Mouse (Mus musculus) ES-CJ7 (cell line): ENCODE measurements around the gene Zfp985.
A peak's percentile ranks its signal among the peaks of the same experiment; 100 is the strongest.
"Not testable (repeated sequence)": the region's sequence is repeated elsewhere in the genome, so short reads cannot be mapped to it uniquely, and the experiment has no call there.

ENCODE experiments used
- DNase-seq: peaks from one replicate; pipeline ENCODE4 v3.0.0; 2011; ENCODE audit warnings: low read depth, low spot score

The Zfp985 gene

DNA sequence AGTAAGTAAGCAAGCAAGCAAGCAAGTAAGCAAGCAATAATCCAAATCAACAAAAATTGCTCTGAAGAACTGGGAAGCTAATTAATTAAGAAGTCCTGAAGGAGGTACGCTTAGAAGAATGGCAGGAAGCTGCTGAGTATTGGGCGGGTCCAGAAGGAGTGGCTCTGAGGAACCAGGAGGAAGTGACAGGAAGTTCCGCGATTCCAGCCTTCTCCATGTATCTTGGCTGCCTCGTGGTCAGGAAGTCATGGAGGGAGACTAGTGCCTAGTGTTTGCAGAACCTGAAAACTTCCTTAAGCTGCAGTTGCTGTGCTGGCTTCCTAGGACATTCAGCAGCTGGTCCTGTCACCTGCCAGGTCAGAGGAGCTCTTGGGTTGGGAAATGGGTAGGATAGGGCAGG, at the start of gene Zfp985:
Zfp985 (plus strand) TSS at position 207 of the 400 bp plus-strand sequence.
- DNase-seq, result peak; percentile 67

DNA sequence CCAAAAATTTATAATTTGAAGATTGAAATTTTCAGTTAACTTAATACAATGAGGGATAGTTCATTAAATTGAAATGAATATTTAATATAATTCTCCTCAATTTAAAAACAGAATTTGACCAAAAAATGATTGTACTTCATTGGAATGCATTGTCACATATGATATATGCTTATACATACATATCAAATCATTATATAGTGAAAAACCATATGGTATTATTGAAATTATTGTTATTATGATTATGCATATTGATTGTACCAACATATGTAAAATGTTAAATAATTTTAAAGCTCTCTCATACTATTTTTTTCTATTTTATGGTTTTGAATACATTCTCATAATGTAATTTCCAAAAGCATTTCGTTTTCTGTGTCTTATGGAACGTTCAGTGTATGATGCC, 43.9 kb upstream of the Zfp985 start:
- no peak for DNase-seq

DNA sequence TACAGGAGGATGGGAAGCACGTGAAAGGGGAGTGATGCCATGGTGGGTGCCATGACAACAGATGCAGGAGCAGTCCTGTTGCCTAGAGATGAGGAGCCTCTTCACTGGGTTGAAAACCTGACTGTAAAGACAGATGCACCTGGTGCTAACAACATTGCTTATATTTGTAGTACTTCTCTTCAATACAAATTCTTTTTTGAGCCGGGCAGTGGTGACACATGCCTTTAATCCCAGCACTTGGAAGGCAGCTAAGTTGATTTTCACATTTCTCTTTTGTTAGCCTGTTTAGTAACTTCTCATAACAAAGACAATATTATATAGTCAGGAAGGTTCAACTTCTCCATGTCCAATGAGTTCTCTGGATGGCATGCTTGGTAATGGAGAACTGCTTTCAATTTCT, 34.1 kb upstream of the Zfp985 start:
- no peak for DNase-seq

DNA sequence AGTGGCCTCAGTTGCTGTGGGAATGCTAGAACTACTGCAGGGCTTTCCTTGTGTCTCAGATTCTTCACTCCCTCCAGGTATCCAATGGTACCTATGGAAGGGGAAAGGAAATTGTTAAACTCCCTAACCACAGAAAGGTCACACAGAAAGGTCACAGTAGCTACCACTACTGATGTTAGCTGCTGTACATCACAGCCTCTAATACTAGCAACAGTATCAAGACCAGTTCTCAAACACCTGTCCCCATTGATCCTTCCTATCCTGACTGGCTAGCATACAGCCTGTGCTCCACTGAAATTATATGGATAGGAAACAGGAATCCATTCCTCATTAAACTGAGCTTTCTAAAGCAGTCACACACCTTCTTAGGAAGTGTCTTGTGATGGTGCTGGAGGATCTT, 33.0 kb upstream of the Zfp985 start:
- DNase-seq, result no peak

DNA sequence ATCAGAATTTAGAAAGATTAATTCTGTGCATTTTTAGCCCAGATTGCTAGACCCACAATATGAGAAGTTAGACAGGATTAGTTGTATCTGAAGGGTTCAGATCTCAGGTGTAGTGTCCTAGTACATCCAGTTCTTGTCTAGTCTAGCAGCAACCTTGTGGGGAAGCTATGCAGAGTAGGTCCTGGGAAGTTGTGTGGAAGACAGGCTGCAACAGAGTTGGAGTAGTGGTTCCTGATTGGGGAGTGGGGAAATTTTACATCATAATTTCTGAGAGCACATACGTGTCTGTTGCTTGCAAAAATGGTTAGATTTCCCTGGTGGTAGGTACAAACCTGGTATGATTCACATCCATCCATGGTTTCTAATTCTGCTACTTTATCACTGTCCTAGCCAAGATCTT, 28.0 kb upstream of the Zfp985 start:
- DNase-seq, result no peak

DNA sequence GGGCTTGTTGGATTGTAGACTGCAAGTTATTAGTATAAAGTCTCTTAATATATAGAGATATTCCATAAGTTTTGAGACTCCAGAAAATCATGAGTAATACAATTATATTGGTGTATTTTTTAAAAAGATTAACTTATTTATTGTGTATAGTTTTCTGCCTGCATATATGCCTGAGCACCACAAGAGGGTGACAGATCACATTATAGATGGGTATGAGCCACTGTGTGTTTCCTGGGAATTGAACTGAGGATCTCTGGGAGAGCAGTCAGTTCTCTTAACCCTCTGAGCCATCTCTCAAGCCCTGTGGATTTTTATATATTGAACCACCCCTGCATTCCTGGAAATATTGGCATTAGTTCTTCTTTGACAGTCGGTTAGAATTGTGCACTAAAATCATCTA, 22.7 kb upstream of the Zfp985 start:
- DNase-seq, result peak; percentile 80

DNA sequence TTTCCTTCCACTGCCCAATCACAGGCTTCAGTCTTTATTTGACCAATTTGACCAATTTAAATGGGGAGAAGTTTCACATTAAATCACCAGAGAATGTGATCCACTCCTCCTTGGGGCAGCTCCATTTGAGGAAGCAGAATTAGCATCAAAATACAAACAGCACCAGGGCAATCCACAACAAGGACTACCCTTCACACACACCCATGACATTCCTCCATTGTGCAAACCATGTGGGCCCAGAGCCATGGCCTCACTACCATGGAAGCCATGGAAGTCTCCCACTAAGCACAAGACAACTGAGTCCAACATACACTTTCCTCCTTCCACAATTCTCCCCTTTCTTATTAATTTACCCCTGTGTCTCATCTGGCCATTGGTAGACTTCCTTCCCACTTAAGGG, 17.2 kb upstream of the Zfp985 start:
- DNase-seq, result peak; percentile 76

DNA sequence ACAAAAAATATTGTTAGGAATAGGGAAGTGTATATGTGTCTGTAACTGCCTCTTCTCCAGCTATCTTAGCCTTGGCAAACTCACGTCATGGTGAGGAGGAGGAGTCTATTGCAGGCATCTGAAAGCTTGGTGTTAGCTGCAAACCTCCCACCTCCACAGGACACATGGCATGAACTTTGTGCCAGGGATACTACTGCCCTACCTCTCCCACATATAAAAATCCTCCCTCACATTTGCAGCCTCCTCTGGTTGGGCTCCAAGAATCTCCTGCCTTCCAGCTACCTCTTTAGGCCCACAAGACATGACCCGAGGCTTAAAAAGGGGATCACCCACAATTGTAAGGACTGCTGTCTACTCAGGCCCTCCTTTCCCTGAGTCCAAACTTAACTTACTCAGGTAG, 15.4 kb upstream of the Zfp985 start:
- DNase-seq, result no peak

DNA sequence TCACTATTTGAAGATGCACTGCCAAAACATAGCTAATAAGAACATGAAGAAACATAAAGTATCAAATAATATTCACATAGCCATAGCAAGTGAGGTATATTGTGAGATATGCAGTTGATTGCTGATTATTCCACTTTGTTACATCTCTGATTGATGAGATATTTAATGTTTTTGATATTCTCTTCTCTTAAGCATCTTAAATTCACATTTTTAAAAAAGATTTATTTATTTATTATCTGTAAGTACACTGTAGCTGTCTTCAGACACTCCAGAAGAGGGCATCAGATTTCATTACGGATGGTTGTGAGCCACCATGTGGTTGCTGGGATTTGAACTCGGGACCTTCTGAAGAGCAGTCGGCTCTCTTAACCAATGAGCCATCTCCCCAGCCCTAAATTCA, 13.2 kb upstream of the Zfp985 start, which contains the start of gene Gm16503:
Gm16503 (plus strand) TSS at position 301 of the 400 bp plus-strand sequence.
- not testable (repeated sequence) for DNase-seq

DNA sequence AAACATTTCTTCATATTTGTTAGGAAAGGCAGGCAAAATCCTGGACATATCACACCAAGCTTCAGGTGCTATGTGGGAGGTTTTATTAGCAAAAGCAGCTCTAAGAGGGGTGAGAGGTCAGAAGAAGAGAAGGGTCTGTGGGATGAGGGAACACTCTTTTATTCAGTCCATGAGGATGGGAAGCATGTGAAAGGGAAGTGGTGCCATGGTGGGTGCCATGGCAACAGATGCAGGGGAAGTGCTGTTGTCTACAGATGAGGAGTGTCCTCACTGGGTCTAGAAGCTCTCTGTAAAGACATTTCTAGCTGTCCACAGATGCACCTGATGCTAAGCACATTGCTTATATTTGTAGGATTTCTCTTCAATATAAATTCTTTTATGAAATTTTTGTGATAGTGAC, 12.0 kb upstream of the Zfp985 start:
- DNase-seq, result no peak

DNA sequence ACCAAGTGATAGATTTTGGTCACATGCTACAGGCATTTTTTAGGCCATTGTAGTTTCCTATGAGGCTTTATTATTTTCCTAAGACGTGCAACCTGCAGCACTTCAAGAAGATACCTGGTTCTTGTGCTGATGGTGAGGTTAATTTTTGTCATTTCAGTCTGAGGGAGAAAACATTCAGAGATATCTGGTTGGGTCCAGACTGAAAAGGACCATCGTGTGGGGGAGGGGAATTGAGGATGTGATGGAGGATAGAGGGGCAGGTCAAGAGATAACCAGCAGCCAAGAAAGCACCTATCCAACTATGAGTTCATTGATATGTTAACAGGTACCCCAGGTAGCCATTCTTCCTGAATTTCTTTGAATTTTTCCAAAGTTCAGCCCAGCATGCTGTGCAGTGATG, 1.3 kb downstream of the Zfp985 start:
- DNase-seq, result peak; percentile 62

DNA sequence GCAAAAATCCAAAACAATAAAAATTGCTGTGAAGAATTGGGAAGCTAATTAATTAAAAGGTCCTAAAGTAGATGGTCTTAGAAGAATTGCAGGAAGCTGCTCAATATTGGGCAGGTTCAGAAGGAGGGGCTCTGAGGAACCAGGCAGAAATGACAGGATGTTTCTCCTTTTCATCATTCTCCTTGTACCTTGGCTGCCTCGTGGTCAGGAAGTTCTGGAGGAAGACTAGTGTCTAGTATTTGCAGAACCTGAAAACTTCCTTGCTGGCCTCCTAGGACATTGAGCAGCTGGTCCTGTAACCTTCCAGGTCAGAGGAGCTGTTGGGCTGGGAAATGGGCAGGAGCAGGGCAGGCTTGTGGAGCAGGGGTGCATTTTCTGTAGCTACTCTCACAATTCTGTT, 3.8 kb downstream of the Zfp985 start:
- DNase-seq, result not testable (repeated sequence)

DNA sequence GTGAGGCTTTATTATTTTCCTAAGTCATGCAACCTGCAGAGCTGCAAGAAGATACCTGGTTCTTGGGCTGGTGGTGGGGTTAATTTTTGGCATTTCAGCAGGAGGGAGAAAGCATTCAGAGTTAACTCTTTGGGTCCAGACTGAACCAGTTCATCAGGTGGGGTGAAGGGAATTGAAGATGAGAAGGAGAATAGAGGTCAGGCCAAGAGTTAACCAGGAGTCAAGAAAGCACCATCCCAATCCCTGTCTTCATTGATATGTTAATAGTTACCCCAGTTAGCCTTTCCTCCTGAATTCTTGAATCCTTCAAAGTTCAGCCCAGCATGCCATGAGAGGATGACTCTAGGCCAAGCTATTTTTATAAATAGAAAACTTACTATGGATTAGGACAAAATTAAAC, 4.9 kb downstream of the Zfp985 start:
- peak; percentile 87 for DNase-seq

DNA sequence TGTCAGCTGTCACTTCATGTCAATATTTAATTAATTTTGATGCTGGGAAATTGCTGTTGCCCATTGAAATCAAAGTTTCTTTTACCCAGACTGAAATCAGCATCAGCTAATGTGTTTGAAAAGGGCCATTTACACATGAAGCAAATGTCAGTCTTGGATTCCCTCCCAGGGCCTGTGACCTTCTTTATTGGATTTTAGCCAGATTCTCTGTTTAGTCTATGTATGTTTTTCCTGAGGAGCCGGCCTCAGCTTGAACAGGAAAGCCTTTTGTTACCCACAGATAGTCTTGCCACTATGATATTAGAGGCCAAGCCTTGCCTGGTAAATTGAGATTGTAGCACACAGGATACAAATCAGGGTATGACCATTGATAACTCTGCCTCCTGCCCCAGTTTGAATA, 6.0 kb downstream of the Zfp985 start:
- peak; percentile 61 for DNase-seq

DNA sequence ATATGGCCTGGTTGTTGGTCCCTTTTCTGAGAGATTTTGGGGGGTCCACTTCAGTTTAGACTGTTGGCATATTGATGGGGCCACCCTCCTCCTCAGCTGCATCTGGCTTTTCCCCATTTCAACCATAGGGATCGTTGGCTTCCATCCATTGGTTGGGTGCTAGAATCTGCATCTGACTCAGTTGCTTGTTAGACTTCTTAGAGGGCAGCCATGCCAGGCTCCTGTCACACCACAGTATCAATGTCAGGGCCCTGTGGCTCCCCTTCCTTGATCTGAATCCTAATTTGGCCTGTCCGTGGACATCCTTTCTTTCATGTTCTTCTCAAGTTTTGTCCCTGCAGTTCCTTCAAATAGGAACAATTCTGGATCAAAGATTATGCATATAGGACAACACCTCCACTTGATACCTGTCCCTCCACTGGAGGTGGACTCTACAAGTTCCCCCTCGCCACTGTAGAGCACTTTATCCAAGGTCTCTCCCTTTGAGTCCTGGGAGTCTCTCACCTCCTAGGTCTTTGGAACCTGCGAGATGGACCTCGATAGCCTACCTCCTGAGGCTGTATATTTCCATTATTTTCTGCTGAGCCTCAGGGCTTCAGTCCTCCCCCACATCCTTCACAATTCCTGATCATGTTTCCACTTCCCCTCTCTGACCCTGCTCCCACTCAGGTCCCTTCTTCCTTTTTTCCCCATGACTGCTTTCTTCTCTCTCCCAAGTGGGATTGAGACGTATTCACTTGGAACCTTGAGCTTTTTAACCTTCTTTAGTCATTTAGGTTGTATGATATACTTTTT, 12.5 kb downstream of the Zfp985 start:
- DNase-seq, result no peak

DNA sequence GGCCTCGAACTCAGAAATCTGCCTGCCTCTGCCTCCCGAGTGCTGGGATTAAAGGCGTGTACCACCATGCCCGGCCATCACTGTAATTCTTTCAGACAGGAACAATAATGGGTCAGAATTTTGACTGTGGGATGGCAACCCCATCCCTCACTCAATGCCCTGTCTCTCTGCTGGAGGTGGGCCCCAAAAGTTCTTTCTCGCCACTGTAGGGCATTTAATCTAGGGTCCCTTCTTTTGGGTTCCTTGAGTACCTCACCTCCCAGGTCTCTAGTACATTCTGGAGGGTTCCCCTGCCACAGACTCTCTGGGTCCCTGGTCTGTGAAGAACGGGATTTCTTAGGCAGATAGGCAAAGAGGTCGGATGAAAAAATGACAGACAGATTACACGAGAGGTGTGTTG, 18.1 kb downstream of the Zfp985 start:
- DNase-seq, result not testable (repeated sequence)

DNA sequence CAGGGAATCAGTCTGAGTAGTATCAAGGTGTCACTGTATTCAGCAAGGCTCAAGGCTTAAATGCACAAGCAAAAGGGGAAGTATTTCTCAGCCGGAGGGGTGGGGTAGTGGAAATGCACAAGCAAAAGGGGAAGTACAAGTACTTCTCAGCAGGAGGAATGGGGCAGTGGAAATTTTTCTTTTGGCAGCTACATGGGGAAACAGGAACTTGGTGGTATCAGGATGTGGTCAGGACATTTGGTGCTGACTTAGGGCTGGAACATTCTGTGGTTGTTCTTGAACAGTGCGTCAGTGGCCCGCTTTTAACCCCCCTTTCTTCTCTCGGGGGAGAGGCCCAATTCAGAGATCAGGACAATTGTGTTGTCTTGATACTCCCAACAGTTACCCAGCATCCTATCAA, 26.3 kb downstream of the Zfp985 start:
- DNase-seq, result not testable (repeated sequence)

DNA sequence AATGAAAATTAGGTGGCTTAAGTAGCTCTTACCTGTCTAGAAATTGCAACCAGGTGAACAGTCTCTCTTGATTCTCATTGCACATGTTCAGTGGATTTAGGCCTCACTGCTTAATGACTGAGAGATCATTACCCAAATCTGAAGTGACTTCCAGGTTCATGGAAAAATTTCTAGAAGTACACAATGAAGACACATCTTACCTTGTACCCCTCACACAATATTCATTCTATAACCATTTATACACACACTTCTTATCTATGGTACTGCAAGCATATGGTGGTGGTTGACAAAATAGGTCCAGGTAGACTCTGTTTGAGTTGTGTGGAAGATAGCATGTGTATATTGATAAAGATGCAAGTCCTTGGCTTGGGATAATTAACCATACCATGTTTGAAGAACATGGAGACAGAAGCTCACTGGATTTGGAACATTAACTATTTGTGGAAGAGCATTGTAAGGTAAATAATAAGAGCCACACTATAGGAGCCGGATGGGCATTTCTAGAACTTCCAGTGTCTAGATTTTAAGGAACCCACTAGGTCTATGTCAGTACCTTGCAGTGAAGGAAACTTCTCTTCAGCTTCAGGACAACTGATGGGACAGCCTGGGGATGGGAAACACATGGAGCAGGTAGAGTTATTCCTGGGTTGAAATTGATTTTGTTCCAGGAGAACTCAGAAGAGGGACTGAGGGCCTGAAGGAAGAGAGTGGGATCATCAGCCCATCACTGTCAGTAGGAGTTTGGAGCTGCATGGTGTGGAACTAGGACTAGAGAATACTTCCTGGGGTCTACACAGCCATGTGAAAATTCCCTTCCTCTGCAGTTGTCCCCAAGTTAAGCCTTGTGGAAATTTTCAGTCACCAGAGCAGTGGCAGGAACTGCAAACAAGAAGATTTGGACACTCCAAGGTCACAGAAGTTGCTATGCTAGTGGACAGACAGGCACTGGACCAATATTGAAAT, 33.7 kb downstream of the Zfp985 start:
- no peak for DNase-seq

DNA sequence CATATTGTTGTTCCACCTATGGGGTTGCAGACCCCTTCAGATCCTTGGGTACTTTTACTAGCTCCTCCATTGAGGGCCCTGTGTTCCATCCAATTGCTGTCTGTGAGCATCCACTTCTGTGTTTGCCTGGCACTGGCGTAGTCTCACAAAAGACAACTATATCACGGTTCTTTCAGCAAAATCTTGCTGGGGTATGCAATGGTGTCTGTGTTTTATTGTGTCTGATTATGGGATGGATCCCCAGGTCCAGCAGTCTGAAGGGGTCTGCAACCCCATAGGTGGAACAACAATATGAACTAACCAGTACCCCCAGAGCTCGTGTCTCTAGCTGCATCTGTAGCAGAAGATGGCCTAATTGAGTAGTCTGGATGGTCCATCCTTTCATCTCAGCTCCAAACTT, 41.6 kb downstream of the Zfp985 start:
- not testable (repeated sequence) for DNase-seq

DNA sequence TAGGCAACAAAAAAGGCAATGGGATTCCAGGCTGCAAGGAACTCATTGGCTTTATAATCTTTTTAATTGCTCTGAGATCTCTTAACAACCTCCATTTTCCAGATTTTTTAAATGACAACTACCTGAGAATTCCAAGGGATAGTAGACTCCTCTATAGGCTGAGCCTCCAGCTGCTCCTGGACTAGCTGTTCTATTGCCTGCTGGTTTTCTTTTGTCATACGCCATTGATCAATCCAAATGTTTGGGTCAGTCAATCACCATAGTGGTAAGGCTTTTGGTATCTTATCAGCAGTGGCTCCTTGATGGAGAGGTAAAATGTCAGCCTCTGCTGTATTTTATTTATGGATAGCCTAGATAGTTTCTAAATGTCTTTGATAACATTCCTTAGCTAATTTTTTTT, 44.6 kb downstream of the Zfp985 start:
- peak; percentile 49 for DNase-seq

DNA sequence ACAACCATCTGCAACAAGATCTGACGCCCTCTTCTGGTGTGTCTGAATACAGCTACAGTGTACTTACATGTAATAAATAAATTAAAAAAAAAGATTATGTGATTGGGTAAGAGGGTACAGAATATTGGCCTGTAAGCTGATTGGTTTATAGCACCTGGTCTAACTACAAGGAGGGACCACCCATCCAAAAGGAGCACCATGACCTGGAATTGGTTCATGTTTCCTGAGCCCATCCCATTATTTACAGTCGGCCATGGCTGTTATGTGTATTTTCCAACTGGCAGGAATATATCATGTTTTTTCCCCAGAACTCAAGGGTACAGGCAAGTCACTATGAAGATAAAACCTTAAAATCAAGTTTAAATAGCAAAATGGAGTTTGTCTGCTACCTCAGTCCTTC, 45.8 kb downstream of the Zfp985 start:
- DNase-seq, result no peak

DNA sequence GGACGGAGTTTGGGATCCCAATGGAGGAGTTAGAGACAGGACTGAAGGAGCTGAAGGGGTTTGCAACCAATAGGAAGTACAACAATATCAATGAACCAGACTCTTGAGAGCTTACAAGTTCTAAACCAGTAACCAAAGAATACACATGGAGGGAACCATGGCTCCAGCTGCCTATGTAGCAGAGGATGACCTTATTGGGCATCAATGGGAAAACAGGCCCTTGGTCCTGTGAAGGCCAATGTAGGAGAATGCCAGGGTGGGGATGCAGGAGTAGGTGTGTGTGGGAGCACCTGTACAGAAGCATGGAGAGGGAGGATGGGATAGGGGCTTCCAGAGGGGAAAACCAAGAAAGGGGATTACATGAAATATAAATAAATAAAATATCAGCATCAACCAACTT, 48.8 kb downstream of the Zfp985 start:
- DNase-seq, result no peak

DNA sequence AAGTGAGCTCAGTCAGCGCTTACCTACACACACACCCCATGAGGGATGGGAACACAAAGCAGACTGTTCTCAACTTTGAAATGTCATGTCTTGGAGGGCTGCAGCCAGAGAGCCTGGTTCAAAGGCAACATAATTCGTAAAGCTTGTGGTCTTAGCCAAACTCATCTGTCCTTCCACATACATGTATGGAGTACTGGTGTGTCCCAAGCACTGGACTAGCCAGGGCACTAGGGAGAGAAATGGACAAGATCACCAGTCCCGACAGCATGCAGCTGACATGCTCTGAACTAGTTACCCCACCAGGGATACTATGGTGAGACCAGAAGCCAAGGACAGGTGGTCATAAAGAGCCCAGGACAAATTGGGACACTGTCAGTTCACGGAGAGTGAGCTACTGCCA, 50.7 kb downstream of the Zfp985 start:
- DNase-seq, result no peak
